Mouse (Mus musculus): Measurements from ENCODE around the gene Tmem95.

Gene Tmem95

GRCm38 (mm10) chr11:69910781-69911560 is 33.2 kb upstream of the Tmem95 start:
- no peak for DNase-seq (ENCODE audit: low spot score in 2 of 2)

DNA sequence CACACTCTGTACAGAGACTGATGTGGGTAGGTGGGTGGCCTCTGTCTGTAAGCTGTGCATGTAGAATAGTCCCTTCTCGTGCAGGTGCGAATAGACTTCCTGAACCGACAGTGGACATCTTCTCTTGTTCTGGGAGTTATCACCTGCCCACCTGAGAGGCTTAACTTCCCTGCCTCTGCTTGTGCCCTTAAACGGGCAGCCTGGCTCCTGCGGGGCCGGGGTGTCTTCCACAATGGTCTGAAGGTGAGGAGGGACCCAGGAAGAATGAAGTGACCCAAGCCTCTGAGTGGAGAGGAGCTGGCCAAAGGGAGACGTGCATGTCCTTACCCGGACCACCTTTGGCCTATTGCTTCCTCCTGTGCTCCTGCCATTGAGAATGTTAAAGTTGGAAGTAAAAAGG is 32.4 kb upstream of the Tmem95 start:
- DNase-seq (ENCODE audit: low spot score in 2 of 2), result no peak

- no peak for DNase-seq (ENCODE audit: low spot score in 2 of 2)
Observed at GRCm38 (mm10) chr11:69909174-69909573, 31.4 kb upstream of the Tmem95 start.

GRCm38 (mm10) chr11:69908645-69909044 is 30.8 kb upstream of the Tmem95 start:
- DNase-seq (ENCODE audit: low spot score in 2 of 2), result no peak

DNA sequence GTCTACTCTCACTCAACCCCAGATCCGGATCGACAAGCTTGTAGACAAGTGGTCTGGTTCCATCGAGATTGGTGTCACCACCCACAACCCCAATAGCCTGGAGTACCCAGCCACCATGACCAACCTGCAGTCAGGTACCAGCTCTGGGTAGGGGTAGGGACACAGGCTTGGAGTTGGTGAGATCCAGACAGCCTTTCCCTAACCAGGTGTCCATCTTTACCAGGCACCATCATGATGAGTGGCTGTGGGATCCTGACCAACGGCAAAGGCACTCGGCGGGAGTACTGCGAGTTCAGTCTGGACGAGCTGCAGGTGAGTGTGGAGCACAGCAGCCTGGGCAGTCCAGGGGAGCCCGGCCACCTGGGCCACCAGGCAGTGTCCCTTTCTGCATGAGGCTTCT is 26.5 kb upstream of the Tmem95 start:
- no peak for DNase-seq (ENCODE audit: low spot score in 2 of 2)

DNA sequence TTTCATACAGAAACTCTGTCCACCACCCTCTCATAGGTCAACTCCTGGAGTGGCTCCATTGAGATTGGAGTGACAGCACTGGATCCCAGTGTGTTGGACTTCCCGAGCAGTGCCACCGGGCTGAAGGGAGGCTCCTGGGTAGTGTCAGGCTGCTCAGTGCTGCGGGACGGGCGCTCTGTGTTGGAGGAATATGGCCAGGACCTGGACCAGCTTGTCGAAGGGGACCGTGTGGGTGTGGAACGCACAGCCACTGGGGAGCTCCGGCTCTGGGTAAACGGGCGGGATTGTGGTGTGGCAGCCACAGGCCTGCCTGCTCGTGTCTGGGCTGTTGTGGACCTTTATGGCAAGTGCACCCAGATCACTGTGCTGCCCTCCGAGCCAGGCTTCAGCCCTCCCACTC is 25.2 kb upstream of the Tmem95 start:
- no peak for DNase-seq (ENCODE audit: low spot score in 2 of 2)

DNA sequence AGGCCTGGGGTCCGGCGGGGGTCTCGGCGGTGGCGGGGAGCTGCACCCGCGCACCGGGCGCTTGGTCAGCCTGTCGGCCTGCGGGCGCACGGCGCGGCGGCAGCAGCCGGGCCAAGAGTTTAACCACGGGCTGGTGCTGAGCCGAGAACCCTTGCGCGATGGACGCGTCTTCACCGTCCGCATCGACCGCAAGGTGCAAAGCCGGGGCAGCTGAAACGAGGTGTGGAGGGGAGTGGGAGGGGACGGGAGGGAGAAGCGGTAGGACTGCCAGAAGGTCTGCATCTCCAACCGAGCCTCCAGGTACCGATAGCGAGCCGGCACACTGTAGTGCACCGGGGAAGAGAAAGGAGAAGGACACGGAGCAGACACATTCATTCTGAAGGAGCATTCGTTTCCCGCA is 24.2 kb upstream of the Tmem95 start:
- no peak for DNase-seq (ENCODE audit: low spot score in 2 of 2)

- DNase-seq (ENCODE audit: low spot score in 2 of 2), result peak; percentile 91 to 95
Observed at GRCm38 (mm10) chr11:69901406-69901846, 23.6 kb upstream of the Tmem95 start.

DNA sequence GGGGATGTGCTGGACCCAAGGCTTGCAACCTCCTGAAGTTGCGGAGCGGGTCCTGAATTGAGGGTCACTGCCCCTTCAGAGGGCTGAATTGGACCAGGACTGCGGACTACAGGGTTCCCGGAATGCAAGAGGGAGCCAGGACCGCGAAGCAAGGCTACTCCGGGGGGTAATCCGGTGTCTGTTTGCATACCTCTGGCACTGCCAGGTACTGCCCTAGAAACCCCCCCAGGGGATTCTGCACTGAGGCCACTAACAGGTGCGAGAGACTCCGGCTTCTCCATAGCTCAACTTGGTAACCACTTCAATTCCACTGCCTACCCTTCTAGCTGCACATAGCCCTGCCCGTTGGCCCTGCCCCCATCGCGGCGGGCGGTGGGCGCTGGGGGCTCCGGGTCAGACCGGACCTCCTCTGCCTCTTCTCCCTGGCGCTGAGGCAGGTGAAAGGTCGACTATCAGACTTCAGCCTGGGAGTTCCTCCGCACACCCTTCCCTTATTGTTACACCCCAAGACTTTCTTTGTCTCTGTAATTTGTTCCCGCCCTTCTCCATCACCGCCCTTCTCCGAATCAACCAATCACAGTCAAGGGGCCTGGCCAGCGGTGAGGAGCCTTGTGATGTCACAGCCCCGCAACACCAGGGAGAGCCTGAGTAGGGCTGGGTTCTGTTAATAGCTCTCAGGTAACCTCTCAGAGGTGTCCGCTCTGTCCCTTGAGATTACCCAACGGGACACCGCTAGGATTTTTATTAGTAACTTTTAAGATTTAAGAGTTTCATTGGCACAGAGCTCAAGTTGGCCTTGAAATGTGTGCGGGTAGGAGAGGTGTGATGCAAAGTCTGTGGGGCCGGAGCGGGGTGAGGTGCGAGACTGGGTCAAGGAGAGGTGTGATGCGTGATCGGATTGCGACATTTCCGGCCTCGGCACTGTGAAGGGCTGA is 22.9 kb upstream of the Tmem95 start, which contains the start of the genes 2810408A11Rik and Neurl4:
TSS of gene 2810408A11Rik (minus strand) at position 517 of the 935 bp plus-strand sequence.
TSS of gene Neurl4 (plus strand) at position 602 of the 935 bp plus-strand sequence.
- DNase-seq (ENCODE audit: low spot score in 2 of 2), result peak; percentile 90 to 94

GRCm38 (mm10) chr11:69899870-69900269 is 22.1 kb upstream of the Tmem95 start:
- no peak for DNase-seq (ENCODE audit: low spot score in 2 of 2)

- DNase-seq (ENCODE audit: low spot score in 2 of 2), result peak; percentile 71 to 76
Observed at GRCm38 (mm10) chr11:69895291-69895690, 17.5 kb upstream of the Tmem95 start, which contains the start of gene Acap1. TSS of gene Acap1 (minus strand) at chr11:69895539.

GRCm38 (mm10) chr11:69894671-69895070 is 16.9 kb upstream of the Tmem95 start:
- DNase-seq (ENCODE audit: low spot score in 2 of 2), result peak; percentile 86 to 90

GRCm38 (mm10) chr11:69891482-69891881 is 13.7 kb upstream of the Tmem95 start:
- no peak for DNase-seq (ENCODE audit: low spot score in 2 of 2)

DNA sequence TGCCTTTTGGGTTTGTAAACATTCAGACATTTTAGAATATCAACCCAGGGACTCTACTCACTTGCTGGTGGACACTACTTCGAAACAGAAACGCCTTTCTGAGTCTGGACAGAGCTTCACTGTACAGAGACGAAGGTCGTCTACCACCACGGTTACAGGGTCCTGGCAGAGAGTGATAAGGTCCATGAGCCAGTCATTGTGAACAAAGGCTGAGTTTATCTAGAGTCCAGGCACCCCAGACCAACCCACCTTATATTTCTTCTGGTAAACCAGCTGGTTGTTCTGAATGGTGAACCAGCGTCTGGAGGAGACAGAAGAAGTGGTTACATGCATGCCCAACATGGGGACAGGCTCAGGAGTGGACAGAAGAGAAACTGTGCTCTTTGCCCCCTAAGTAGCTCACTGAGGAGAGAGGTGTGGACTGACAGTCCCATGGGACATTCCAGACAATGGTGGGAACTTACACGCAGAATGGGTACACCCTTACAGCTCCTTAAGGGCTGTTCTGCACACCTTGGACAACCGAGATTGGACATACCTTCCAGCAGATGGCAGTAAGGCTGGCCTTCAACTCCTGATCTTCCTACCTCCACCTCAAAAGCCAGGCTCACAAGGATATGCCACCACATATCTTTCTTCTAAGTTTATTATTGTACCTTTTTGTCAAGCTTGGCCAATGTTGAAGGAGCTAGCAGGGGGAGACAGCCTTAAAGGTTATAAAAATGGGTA is 9.3 kb upstream of the Tmem95 start:
- DNase-seq (ENCODE audit: low spot score in 2 of 2), result no peak

- no peak for DNase-seq (ENCODE audit: low spot score in 2 of 2)
Observed at GRCm38 (mm10) chr11:69884663-69885062, 6.8 kb upstream of the Tmem95 start.

- DNase-seq (ENCODE audit: low spot score in 2 of 2), result no peak
Observed at GRCm38 (mm10) chr11:69884240-69884639, 6.4 kb upstream of the Tmem95 start.

GRCm38 (mm10) chr11:69883527-69884151 is 5.8 kb upstream of the Tmem95 start:
- DNase-seq (ENCODE audit: low spot score in 2 of 2), result no peak

DNA sequence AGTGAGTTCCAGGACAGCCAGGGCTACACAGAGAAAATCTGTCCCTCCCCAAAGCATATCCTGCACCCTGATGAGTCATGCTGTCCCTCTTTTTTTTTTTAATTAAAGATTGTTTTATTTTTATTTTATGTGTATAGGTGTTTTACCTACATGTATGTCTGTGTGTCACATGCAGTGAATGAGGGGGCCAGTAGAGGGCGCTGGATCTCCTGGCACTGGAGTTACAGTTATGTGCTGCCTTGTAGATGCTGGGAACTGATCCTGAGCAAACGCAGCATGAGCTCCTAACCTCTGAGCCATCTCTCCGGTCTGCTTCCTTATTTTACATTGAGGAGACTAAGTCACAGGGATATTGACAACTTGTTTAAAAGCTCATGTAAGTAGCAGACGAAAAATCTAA is 5.2 kb upstream of the Tmem95 start:
- DNase-seq (ENCODE audit: low spot score in 2 of 2), result peak; percentile 51 to 66

DNA sequence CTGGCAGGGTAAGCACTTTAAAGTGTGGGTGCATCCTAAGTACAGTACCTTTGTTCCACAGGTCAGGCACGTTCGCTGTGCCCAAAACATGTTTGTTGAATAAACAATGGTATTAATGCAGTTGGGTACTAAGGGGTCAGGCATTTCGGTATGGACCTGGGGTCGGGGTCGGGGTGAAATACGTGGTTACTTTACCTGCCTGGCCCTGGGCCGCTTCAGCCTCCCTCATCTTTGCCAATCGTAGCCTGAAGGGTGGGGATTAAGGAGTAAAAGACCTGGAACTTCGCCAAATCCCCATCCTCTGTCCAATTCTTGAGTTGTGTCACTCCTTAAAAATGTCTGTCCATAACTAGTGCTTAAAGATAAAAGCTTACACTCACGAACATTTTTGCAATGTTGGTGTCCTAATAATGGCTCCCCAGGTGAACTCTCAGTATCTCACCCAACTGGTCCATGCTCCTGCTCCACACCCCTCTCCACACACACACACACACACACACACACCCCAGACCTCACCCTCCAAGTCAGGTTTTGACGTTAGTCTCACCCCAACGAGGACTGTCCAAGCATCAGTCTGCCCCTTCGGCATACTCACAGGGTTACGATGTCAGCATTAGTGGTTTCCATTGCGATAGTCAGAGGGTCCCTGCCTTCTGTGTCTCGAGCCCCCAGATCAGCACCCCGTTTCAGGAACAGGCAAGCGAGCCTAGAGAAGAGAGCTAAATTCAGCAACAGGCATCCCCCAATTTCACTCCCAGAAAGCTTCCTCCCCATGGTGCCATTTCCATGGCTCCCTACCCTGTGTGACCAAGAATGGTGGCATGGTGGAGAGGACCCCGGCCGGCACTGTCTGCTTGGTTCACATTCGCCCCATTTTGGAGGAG is 4.2 kb upstream of the Tmem95 start:
- no peak for DNase-seq (ENCODE audit: low spot score in 2 of 2)
